Mouse (Mus musculus): Measurements from ENCODE around the gene Kat6b.

The Kat6b gene

DNA sequence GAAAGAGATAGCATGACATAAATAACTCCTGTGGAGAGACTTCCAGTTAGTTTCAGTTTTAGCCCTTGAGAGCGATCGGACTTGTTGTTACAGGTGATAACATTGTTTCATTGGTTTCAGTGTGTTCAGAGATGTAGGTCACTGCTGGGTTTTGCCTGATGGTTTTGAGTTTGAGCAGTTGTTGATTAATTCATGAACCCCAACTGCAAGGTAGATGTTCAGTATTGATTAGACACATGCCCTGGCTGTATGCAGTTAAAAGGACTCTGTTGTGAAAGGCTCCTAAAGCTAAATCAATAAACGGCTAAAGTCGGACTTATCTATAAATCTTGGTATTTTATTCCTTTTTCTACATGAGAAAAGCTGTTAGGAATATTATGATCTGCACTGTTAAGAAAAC is 109.0 kb downstream of the Kat6b start:
- in situ Hi-C loops (cut with MboI, MseI): no loop called here

DNA sequence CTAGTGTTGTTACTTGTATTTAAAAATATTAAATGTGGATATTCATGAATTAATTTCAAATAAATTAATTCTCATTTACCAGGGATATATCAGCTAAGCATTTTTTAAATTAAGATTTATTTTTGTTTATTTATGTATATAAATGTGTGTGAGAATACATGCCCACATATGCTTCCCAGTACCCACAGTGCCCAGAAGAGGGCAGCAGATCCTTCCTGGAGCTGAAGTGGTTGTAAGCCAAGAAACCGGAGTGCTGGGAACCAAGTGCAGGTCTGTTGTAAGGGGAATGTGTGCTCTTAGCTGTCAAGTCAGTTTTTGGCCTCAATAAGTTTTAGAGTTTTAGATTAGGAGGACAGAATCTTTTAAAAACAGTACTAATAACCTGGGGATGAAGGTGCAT is 110.9 kb downstream of the Kat6b start:
- in situ Hi-C loops (cut with MboI, MseI): no loop called here

- in situ Hi-C loops (cut with MboI, MseI): no loop called here
Measured at GRCm38 (mm10) chr14:21592985-21593750, 111.9 kb downstream of the Kat6b start.

- in situ Hi-C loops (cut with MboI, MseI): no loop called here
Measured at GRCm38 (mm10) chr14:21599446-21600173, 118.4 kb downstream of the Kat6b start.

DNA sequence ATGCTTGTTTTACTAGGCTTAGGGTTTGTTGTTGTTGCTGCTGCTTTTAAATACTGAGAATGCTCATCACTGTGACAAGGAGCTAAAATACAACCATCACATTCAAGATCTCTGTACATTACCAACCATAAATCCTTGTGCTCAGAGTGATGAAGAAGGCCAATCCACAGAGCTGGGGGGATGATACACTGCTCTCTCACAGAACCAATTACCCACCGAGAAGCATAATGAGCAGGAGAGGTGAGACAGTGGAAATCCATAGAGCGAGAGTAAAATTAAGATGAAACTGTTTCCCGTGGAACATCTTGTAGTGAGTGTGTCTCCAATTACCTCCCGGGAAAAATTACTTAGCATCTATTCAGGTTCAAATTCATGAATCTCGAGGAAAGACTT is 118.9 kb downstream of the Kat6b start:
- in situ Hi-C loops (cut with MboI, MseI): no loop called here

- in situ Hi-C loops (cut with MboI, MseI): no loop called here
Measured at GRCm38 (mm10) chr14:21600628-21601027, 119.4 kb downstream of the Kat6b start.

DNA sequence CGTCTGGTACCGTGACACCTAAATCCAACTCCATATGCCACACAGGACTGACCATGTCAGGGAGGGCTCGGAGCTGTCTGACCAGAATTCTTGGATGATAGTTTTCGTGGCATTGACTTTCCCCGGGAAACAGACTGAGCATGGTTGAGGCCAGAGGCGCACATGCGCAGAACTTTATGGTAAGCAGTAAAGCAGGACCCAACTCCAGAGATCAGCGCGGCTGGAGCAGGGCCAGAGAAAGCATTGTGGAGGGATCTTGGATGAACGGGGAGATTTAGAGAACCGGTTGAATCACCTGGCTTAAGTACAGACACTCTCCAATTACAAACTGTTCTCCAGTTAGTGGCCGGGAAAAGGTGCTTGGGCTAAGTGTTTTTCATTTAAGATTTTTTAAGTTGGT is 120.9 kb downstream of the Kat6b start:
- in situ Hi-C loops (cut with MboI, MseI): no loop called here

GRCm38 (mm10) chr14:21602937-21603336 is 121.7 kb downstream of the Kat6b start:
- in situ Hi-C loops (cut with MboI, MseI): no loop called here

GRCm38 (mm10) chr14:21607686-21608085 is 126.5 kb downstream of the Kat6b start:
- in situ Hi-C loops (cut with MboI, MseI): no loop called here

GRCm38 (mm10) chr14:21608886-21609285 is 127.7 kb downstream of the Kat6b start:
- in situ Hi-C loops (cut with MboI, MseI): no loop called here

GRCm38 (mm10) chr14:21610224-21610623 is 129.0 kb downstream of the Kat6b start:
- in situ Hi-C loops (cut with MboI, MseI): no loop called here

DNA sequence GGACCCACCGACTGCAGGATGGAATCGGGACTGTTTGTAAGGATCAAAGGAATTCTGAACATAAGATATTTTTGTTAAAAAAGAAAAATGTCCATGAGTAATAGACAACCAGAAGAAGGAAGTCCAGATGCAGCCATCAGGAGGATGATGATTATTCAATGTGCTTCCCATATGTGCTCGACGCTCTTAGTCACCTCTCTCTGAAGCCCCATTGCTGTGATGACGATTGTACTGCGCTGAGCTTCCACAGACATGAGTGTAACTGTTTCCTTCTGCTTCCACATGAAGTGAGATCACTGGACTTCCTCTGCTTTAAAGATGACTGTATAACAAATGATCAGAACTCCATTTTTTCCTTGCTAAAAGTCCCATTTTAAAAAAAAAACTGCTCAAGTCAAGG is 131.8 kb downstream of the Kat6b start:
- in situ Hi-C loops (cut with MboI, MseI): no loop called here

DNA sequence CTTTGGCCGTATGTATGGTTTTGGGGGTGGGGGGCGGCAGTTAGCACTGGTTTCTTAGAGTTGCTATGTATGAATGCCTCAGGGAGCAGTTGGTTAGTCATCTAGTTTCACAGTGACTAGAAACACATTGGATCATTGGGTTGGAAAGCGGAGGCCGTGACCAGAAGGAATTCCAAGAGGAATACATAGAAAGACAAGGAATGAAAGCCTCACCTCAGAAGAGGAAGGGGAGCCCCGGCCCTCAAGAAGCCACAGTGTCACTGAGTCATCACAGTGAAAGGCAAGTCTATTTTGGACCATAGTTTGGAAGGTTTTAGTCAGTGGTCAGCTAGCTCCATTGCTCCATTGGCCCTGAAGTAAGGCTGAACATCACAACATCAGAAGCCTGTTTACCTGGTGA is 132.9 kb downstream of the Kat6b start:
- in situ Hi-C loops (cut with MboI, MseI): no loop called here

DNA sequence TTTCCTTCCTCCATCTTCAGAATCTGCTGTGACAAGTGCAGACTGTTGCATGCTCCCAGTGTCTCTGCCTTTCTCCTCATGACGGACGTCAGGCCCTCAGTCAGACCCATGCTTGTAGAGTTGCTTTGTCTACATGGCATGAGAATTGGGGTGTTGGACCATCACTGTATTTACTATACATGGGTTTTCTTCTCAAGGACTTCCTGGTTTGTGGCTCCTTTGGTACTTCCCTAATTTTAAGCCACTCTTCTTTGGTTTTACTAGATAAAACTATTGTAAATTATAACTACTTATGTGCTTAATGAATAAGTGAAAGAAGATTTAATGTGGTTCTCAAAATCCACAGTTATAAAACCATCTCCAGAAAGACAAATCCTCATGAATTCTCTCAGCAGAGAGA is 134.6 kb downstream of the Kat6b start:
- in situ Hi-C loops (cut with MboI, MseI): loop anchor here (5.0 kb wide), 1 partner anchor 79 kb away; no protein-coding TSS in a partner anchor

- in situ Hi-C loops (cut with MboI, MseI): loop anchor here (5.0 kb wide), 1 partner anchor 80 kb away; no protein-coding TSS in a partner anchor
Measured at GRCm38 (mm10) chr14:21617221-21617980, 136.2 kb downstream of the Kat6b start.

- in situ Hi-C loops (cut with MboI, MseI): loop anchor here (5.0 kb wide), 1 partner anchor 83 kb away; no protein-coding TSS in a partner anchor
Measured at GRCm38 (mm10) chr14:21619951-21620350, 138.7 kb downstream of the Kat6b start.

DNA sequence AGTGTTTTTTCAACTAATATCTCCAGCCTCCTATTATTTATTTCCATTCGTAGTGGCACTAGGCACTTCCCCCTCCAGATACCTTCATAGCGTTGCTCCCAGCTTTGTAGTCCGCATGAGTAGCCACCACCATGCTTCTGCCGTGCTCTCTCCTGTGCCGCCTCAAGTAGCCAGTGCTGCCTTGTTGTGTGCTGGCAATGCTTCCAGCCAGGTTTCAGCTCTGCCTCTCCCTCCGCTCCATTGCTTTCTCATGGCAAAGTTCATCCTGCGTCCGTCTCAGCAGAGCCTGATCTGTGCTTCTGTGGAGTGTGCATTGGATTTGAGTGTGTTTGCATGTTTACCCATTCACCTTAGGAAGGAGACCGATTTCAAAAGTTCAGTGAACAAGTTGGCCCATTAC is 144.7 kb downstream of the Kat6b start:
- in situ Hi-C loops (cut with MboI, MseI): no loop called here

GRCm38 (mm10) chr14:21631665-21632200 is 150.5 kb downstream of the Kat6b start:
- in situ Hi-C loops (cut with MboI, MseI): no loop called here

DNA sequence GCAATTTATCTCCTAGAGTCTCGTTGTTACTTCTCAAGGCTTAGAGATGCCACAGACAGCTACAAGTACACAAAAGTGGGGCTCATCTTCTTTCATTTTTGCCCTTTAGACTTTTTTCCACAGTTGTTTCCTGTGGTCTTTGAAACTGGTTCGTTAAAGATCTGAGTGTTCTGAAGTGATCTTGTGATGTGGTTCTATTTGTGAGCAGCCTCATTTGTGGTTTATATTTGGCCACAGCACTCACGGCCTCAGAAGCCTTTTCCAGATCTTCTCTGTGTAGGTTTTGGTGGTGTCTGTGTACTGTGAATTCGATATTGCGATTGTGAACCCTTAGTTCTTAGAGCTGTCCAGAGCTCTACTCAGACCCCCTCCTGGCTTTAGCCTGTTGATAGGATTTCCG is 155.3 kb downstream of the Kat6b start:
- in situ Hi-C loops (cut with MboI, MseI): no loop called here

DNA sequence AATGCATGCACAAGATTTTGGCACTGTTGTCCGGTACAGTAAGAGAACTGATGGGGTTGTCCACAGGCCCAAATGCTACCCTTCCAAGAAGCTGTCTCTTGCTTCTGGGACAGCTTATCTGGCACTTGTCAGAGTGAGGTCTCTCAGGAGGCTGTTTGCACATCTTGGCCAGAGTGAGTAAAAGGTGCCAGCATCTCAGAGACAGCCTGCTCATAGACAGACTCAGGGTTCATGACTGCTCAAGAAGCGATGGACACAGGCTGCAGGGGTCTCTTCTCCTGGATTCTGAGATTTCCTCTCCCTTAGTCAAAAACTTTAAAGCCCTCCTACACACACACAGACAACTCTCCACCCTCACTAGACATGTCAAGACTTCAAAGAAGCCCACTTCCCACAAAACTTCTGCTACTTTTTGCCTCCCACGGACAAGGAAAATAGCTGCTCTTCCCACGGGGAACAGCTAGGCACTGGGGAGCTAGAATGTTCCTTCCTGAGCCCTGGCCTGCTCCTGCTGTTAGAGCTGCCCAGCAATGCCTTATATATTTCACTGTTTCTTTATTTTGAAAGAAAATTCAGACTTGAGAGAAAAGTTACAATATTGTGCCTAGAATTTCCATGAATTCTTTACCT is 159.7 kb downstream of the Kat6b start:
- in situ Hi-C loops (cut with MboI, MseI): no loop called here

DNA sequence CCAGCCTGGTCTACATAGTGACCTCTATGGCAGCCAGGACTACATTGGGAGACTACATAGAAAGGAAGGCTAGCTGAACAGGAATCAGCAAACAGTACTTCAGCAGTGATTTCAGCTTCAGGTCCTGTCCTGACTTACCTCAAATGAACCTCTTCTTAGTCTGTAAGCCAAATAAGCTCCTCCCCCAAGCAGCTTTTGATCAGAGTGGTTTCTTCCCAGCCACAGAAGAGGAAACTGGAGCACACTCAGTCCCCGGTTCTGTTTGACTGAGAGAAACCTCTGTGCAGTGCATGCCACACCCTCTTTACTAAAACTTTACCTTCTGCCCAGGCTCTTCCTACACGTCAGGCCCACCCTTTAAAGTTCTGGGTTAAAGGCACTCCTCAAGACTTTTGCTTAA is 172.6 kb downstream of the Kat6b start:
- in situ Hi-C loops (cut with MboI, MseI): loop anchor here (25.0 kb wide), 1 partner anchor 517 kb away; no protein-coding TSS in a partner anchor

Data from regulatory T cell (primary cell).